Mouse (Mus musculus): ENCODE data around the gene Zfp593. TPM values are rescaled to one million over a fixed set of nuclear protein-coding genes. Genes with fewer than 3 reads are reported as not detected.
A peak's percentile ranks its signal among the peaks of the same experiment; 100 is the strongest.

The Zfp593 gene
- total and polyA plus RNA-seq, 2 experiments: 2.9 to 6.8 TPM

- H3K9ac ChIP-seq (ENCODE audit: low read depth, low read length): no peak overlapping the region
- H3K79me2 ChIP-seq (ENCODE audit: control insufficient read depth, insufficient read depth, low read length): no peaks in the 10 kb centered on the region
- H3K4me3 ChIP-seq (ENCODE audit: insufficient read depth, low read depth, low read length): no peak overlapping the region
- no peak overlapping the region for H3K27ac ChIP-seq (replicated peaks; ENCODE audit: insufficient read depth, low read depth, low read length)
- WGBS: 53% methylated on average over 3 of the region's 3 CpGs
- no peak for TF ChIP-seq CTCF (IDR thresholded peaks at IDR 0.05; ENCODE audit: low read depth, low read length)
- no peak for TF ChIP-seq POLR2A (IDR thresholded peaks at IDR 0.05; ENCODE audit: extremely low read depth, insufficient read depth, low read length)
- H3K36me3 ChIP-seq (ENCODE audit: control insufficient read depth, insufficient read depth, low read length): no peaks in the 10 kb centered on the region
- peaks cover 26% of the 10 kb centered on the region for H3K27me3 ChIP-seq (ENCODE audit: control insufficient read depth, insufficient read depth, low read length)
- DNase-seq (ENCODE audit: extremely low read depth, low read depth, low spot score): no peak
- H3K4me1 ChIP-seq (ENCODE audit: control insufficient read depth, insufficient read depth, low read length): no peaks in the 10 kb centered on the region
Observed at GRCm38 (mm10) chr4:134254835-134255234, 9.4 kb upstream of the Zfp593 start.

GRCm38 (mm10) chr4:134253722-134254324 lies 8.4 kb upstream of the Zfp593 start, which contains the start of gene Grrp1:
Grrp1 (minus strand) TSS chr4:134254106.
- Histone ChIP-seq H3K4me3 (ENCODE audit: insufficient read depth, low read depth, low read length) (no peak within 1 kb of the TSS), H3K9ac (ENCODE audit: low read depth, low read length) (no peak within 1 kb of the TSS), H3K4me1 (ENCODE audit: control insufficient read depth, insufficient read depth, low read length) (no peaks in the 10 kb centered on the region), H3K27ac (replicated peaks; ENCODE audit: insufficient read depth, low read depth, low read length) (no peak within 1 kb of the TSS), H3K36me3 (ENCODE audit: control insufficient read depth, insufficient read depth, low read length) (no peaks in the 10 kb centered on the region), H3K27me3 (ENCODE audit: control insufficient read depth, insufficient read depth, low read length) (peaks cover 26% of the 10 kb centered on the region), H3K79me2 (ENCODE audit: control insufficient read depth, insufficient read depth, low read length) (no peaks in the 10 kb centered on the region)
- DNase-seq (ENCODE audit: extremely low read depth, low read depth, low spot score): no peak
- TF ChIP-seq CTCF (IDR thresholded peaks at IDR 0.05; ENCODE audit: low read depth, low read length): no peak
- no peak for TF ChIP-seq POLR2A (IDR thresholded peaks at IDR 0.05; ENCODE audit: extremely low read depth, insufficient read depth, low read length)
- 6% methylated on average over 13 of the region's 13 CpGs for WGBS

GRCm38 (mm10) chr4:134252911-134253721 lies 7.7 kb upstream of the Zfp593 start:
- no peak overlapping the region for H3K27ac ChIP-seq (replicated peaks; ENCODE audit: insufficient read depth, low read depth, low read length)

GRCm38 (mm10) chr4:134252131-134252910 lies 6.9 kb upstream of the Zfp593 start:
- H3K4me1 ChIP-seq (ENCODE audit: control insufficient read depth, insufficient read depth, low read length): no peaks in the 10 kb centered on the region
- TF ChIP-seq POLR2A (IDR thresholded peaks at IDR 0.05; ENCODE audit: extremely low read depth, insufficient read depth, low read length): no peak
- WGBS: 20% methylated on average over 22 of the region's 22 CpGs
- no peak overlapping the region for H3K9ac ChIP-seq (ENCODE audit: low read depth, low read length)
- no peak for DNase-seq (ENCODE audit: extremely low read depth, low read depth, low spot score)
- H3K4me3 ChIP-seq (ENCODE audit: insufficient read depth, low read depth, low read length): no peak overlapping the region
- H3K36me3 ChIP-seq (ENCODE audit: control insufficient read depth, insufficient read depth, low read length): no peaks in the 10 kb centered on the region
- H3K79me2 ChIP-seq (ENCODE audit: control insufficient read depth, insufficient read depth, low read length): no peaks in the 10 kb centered on the region
- no peak overlapping the region for H3K27ac ChIP-seq (replicated peaks; ENCODE audit: insufficient read depth, low read depth, low read length)
- H3K27me3 ChIP-seq (ENCODE audit: control insufficient read depth, insufficient read depth, low read length): peaks cover 26% of the 10 kb centered on the region

More at GRCm38 (mm10) chr4:134252911-134253721, 7.7 kb upstream of the Zfp593 start:
- 35% methylated on average over 15 of the region's 15 CpGs for WGBS
- Histone ChIP-seq H3K36me3 (ENCODE audit: control insufficient read depth, insufficient read depth, low read length) (no peaks in the 10 kb centered on the region), H3K9ac (ENCODE audit: low read depth, low read length) (no peak overlapping the region), H3K4me3 (ENCODE audit: insufficient read depth, low read depth, low read length) (no peak overlapping the region), H3K27me3 (ENCODE audit: control insufficient read depth, insufficient read depth, low read length) (peaks cover 26% of the 10 kb centered on the region), H3K4me1 (ENCODE audit: control insufficient read depth, insufficient read depth, low read length) (no peaks in the 10 kb centered on the region), H3K79me2 (ENCODE audit: control insufficient read depth, insufficient read depth, low read length) (no peaks in the 10 kb centered on the region)
- TF ChIP-seq POLR2A (IDR thresholded peaks at IDR 0.05; ENCODE audit: extremely low read depth, insufficient read depth, low read length) (no peak), CTCF (IDR thresholded peaks at IDR 0.05; ENCODE audit: low read depth, low read length) (no peak)
- DNase-seq (ENCODE audit: extremely low read depth, low read depth, low spot score): no peak

- TF ChIP-seq POLR2A (IDR thresholded peaks at IDR 0.05; ENCODE audit: extremely low read depth, insufficient read depth, low read length) (no peak), CTCF (IDR thresholded peaks at IDR 0.05; ENCODE audit: low read depth, low read length) (no peak)
- peak overlapping the region; percentile 17; the same call in 1 of the 2 replicates for H3K4me3 ChIP-seq (ENCODE audit: insufficient read depth, low read depth, low read length)
- no peaks in the 10 kb centered on the region for H3K4me1 ChIP-seq (ENCODE audit: control insufficient read depth, insufficient read depth, low read length)
- H3K36me3 ChIP-seq (ENCODE audit: control insufficient read depth, insufficient read depth, low read length): no peaks in the 10 kb centered on the region
- peak overlapping the region; percentile 11; the same call in 1 of the 2 replicates for H3K9ac ChIP-seq (ENCODE audit: low read depth, low read length)
- H3K27me3 ChIP-seq (ENCODE audit: control insufficient read depth, insufficient read depth, low read length): peaks cover 26% of the 10 kb centered on the region
- 2% methylated on average over 91 of the region's 91 CpGs for WGBS
- no peaks in the 10 kb centered on the region for H3K79me2 ChIP-seq (ENCODE audit: control insufficient read depth, insufficient read depth, low read length)
- no peak overlapping the region for H3K27ac ChIP-seq (replicated peaks; ENCODE audit: insufficient read depth, low read depth, low read length)
- no peak for DNase-seq (ENCODE audit: extremely low read depth, low read depth, low spot score)
Observed at GRCm38 (mm10) chr4:134251241-134252130, 6.1 kb upstream of the Zfp593 start.
